Mouse (Mus musculus): Measurements from ENCODE around the gene Relt. TPM values are rescaled to one million over a fixed set of nuclear protein-coding genes. Genes with fewer than 3 reads are reported as not detected.

Gene Relt
- total RNA-seq, 1 experiment = 16.1 TPM

GRCm38 (mm10) chr7:100894057-100894832, 31.0 kb upstream of the Relt start:
- no peak overlapping the region for H3K27ac ChIP-seq (ENCODE audit: insufficient read depth, low read depth, low read length, poor library complexity, severe bottlenecking)
- H3K4me3 ChIP-seq (ENCODE audit: insufficient read depth in 1 of 2, low read depth in 1 of 2, low read length in 2 of 2, poor library complexity in 1 of 2, severe bottlenecking in 1 of 2) = peak overlapping the region; percentile 69 to 86
- in situ Hi-C loops (cut with MboI; ENCODE audit: low sequenced_read_pairs in 2 of 2, unreplicated experiment in 2 of 2) = no loop called here
- H3K9ac ChIP-seq (ENCODE audit: insufficient read depth, low read depth, low read length, poor library complexity, severe bottlenecking) = peak overlapping the region; percentile 84
- H3K4me1 ChIP-seq (ENCODE audit: control insufficient read depth in 2 of 2, insufficient read depth in 2 of 2, low read length in 2 of 2, poor library complexity in 1 of 2) = peaks cover 0 to 17% of the 10 kb centered on the region in 2 experiments; a peak in 2 of 4 replicates
- DNase-seq (ENCODE audit: low read depth, low spot score) = no peak
- no peaks in the 10 kb centered on the region for H3K9me3 ChIP-seq (ENCODE audit: control insufficient read depth, insufficient read depth, low read depth, low read length)
- H3K36me3 ChIP-seq (ENCODE audit: control insufficient read depth, insufficient read depth, low read length, poor library complexity, severe bottlenecking) = peaks cover 5% of the 10 kb centered on the region; the same call in 1 of the 2 replicates
- no peak for TF ChIP-seq HCFC1 (IDR thresholded peaks at IDR 0.05; ENCODE audit: borderline replicate concordance, insufficient read depth, low read length)
- TF ChIP-seq MAFK (IDR thresholded peaks at IDR 0.05; ENCODE audit: insufficient read depth, low read depth, low read length) = no peak
- TF ChIP-seq ZNF384 (IDR thresholded peaks at IDR 0.05; ENCODE audit: low read depth, low read length) = no peak
- TF ChIP-seq ZC3H11A (IDR thresholded peaks at IDR 0.05; ENCODE audit: borderline replicate concordance, low read depth, low read length) = no peak
- TF ChIP-seq CHD2 (IDR thresholded peaks at IDR 0.05; ENCODE audit: low read depth, low read length) = no peak

GRCm38 (mm10) chr7:100893249-100894056, 30.2 kb upstream of the Relt start:
- no peak overlapping the region for H3K27ac ChIP-seq (ENCODE audit: insufficient read depth, low read depth, low read length, poor library complexity, severe bottlenecking)
- no peak overlapping the region for H3K4me3 ChIP-seq (ENCODE audit: insufficient read depth in 1 of 2, low read depth in 1 of 2, low read length in 2 of 2, poor library complexity in 1 of 2, severe bottlenecking in 1 of 2)
- no peaks in the 10 kb centered on the region for H3K9me3 ChIP-seq (ENCODE audit: control insufficient read depth, insufficient read depth, low read depth, low read length)
- no peak overlapping the region for H3K9ac ChIP-seq (ENCODE audit: insufficient read depth, low read depth, low read length, poor library complexity, severe bottlenecking)
- in situ Hi-C loops (cut with MboI; ENCODE audit: low sequenced_read_pairs in 2 of 2, unreplicated experiment in 2 of 2) = no loop called here
- TF ChIP-seq MAFK (IDR thresholded peaks at IDR 0.05; ENCODE audit: insufficient read depth, low read depth, low read length) (no peak), ZNF384 (IDR thresholded peaks at IDR 0.05; ENCODE audit: low read depth, low read length) (no peak), HCFC1 (IDR thresholded peaks at IDR 0.05; ENCODE audit: borderline replicate concordance, insufficient read depth, low read length) (no peak), ZC3H11A (IDR thresholded peaks at IDR 0.05; ENCODE audit: borderline replicate concordance, low read depth, low read length) (no peak), CHD2 (IDR thresholded peaks at IDR 0.05; ENCODE audit: low read depth, low read length) (no peak)
- peaks cover 5% of the 10 kb centered on the region; the same call in 1 of the 2 replicates for H3K36me3 ChIP-seq (ENCODE audit: control insufficient read depth, insufficient read depth, low read length, poor library complexity, severe bottlenecking)
- H3K4me1 ChIP-seq (ENCODE audit: control insufficient read depth in 2 of 2, insufficient read depth in 2 of 2, low read length in 2 of 2, poor library complexity in 1 of 2) = peaks cover 0 to 17% of the 10 kb centered on the region in 2 experiments; a peak in 2 of 4 replicates
- no peak for DNase-seq (ENCODE audit: low read depth, low spot score)

- no peak for DNase-seq (ENCODE audit: low read depth, low spot score)
- Histone ChIP-seq H3K4me1 (ENCODE audit: control insufficient read depth in 2 of 2, insufficient read depth in 2 of 2, low read length in 2 of 2, poor library complexity in 1 of 2) (peaks cover 0 to 7% of the 10 kb centered on the region in 2 experiments; a peak in 2 of 4 replicates), H3K4me3 (ENCODE audit: insufficient read depth in 1 of 2, low read depth in 1 of 2, low read length in 2 of 2, poor library complexity in 1 of 2, severe bottlenecking in 1 of 2) (no peak overlapping the region), H3K9me3 (ENCODE audit: control insufficient read depth, insufficient read depth, low read depth, low read length) (no peaks in the 10 kb centered on the region), H3K27ac (ENCODE audit: insufficient read depth, low read depth, low read length, poor library complexity, severe bottlenecking) (no peak overlapping the region), H3K9ac (ENCODE audit: insufficient read depth, low read depth, low read length, poor library complexity, severe bottlenecking) (no peak overlapping the region), H3K36me3 (ENCODE audit: control insufficient read depth, insufficient read depth, low read length, poor library complexity, severe bottlenecking) (peaks cover 22% of the 10 kb centered on the region; the same call in 1 of the 2 replicates)
- TF ChIP-seq MAFK (IDR thresholded peaks at IDR 0.05; ENCODE audit: insufficient read depth, low read depth, low read length) (no peak), ZC3H11A (IDR thresholded peaks at IDR 0.05; ENCODE audit: borderline replicate concordance, low read depth, low read length) (peak; percentile 44; the same call in 1 of the 2 replicates), CHD2 (IDR thresholded peaks at IDR 0.05; ENCODE audit: low read depth, low read length) (no peak), ZNF384 (IDR thresholded peaks at IDR 0.05; ENCODE audit: low read depth, low read length) (no peak)
- in situ Hi-C loops (cut with MboI; ENCODE audit: low sequenced_read_pairs in 2 of 2, unreplicated experiment in 2 of 2) = no loop called here
These were observed 23.3 kb upstream of the Relt start for GRCm38 (mm10) chr7:100886535-100886934.

GRCm38 (mm10) chr7:100884460-100884859, 21.2 kb upstream of the Relt start:
- Histone ChIP-seq H3K9me3 (ENCODE audit: control insufficient read depth, insufficient read depth, low read depth, low read length) (no peaks in the 10 kb centered on the region), H3K27ac (ENCODE audit: insufficient read depth, low read depth, low read length, poor library complexity, severe bottlenecking) (no peak overlapping the region), H3K9ac (ENCODE audit: insufficient read depth, low read depth, low read length, poor library complexity, severe bottlenecking) (no peak overlapping the region), H3K4me3 (ENCODE audit: insufficient read depth in 1 of 2, low read depth in 1 of 2, low read length in 2 of 2, poor library complexity in 1 of 2, severe bottlenecking in 1 of 2) (no peak overlapping the region), H3K4me1 (ENCODE audit: control insufficient read depth in 2 of 2, insufficient read depth in 2 of 2, low read length in 2 of 2, poor library complexity in 1 of 2) (peaks cover 0 to 4% of the 10 kb centered on the region in 2 experiments; a peak in 1 of 4 replicates), H3K36me3 (ENCODE audit: control insufficient read depth, insufficient read depth, low read length, poor library complexity, severe bottlenecking) (peaks cover 19% of the 10 kb centered on the region; the same call in 1 of the 2 replicates)
- DNase-seq (ENCODE audit: low read depth, low spot score) = no peak
- TF ChIP-seq ZC3H11A (IDR thresholded peaks at IDR 0.05; ENCODE audit: borderline replicate concordance, low read depth, low read length) (no peak), ZNF384 (IDR thresholded peaks at IDR 0.05; ENCODE audit: low read depth, low read length) (no peak), MAFK (IDR thresholded peaks at IDR 0.05; ENCODE audit: insufficient read depth, low read depth, low read length) (no peak), CHD2 (IDR thresholded peaks at IDR 0.05; ENCODE audit: low read depth, low read length) (no peak), HCFC1 (IDR thresholded peaks at IDR 0.05; ENCODE audit: borderline replicate concordance, insufficient read depth, low read length) (no peak)
- in situ Hi-C loops (cut with MboI; ENCODE audit: low sequenced_read_pairs in 2 of 2, unreplicated experiment in 2 of 2) = no loop called here
